Mouse (Mus musculus) midbrain, embryonic 12.5 days (tissue): Measurements from ENCODE around the gene Usp28. TPM values are rescaled to one million over a fixed set of nuclear protein-coding genes. Genes with fewer than 3 reads are reported as not detected.
A peak's percentile ranks its signal among the peaks of the same experiment; 100 is the strongest.

ENCODE experiments used
- ATAC-seq: fragments of 200-750 bp; cut with Nextera tagmentation; 2 replicates; pipeline ENCODE4 v1.8.0; 2017; ENCODE audit warnings: low read depth, moderate TSS enrichment, moderate library complexity; ENCODE audit not compliant: low FRiP score
- H3K27ac ChIP-seq: fragments of 300-500 bp; sonication (generic); replicated peaks from 2 replicates; pipeline ENCODE4 v1.5.1; 2016; ENCODE audit warnings: mild to moderate bottlenecking
- H3K27me3 ChIP-seq: fragments of 300-500 bp; sonication (generic); 2 replicates; pipeline ENCODE4 v1.6.1; 2016; ENCODE audit warnings: mild to moderate bottlenecking
- H3K36me3 ChIP-seq: fragments of 300-500 bp; sonication (generic); 2 replicates; pipeline ENCODE4 v1.6.1; 2016
- H3K4me1 ChIP-seq: fragments of 300-500 bp; sonication (generic); 2 replicates; pipeline ENCODE4 v1.6.1; 2016
- H3K4me2 ChIP-seq: fragments of 300-500 bp; sonication (generic); replicated peaks from 2 replicates; pipeline ENCODE4 v1.6.1; 2016; ENCODE audit warnings: mild to moderate bottlenecking, moderate library complexity
- H3K4me3 ChIP-seq: fragments of 300-500 bp; sonication (generic); 2 replicates; pipeline ENCODE4 v1.5.1; 2016; ENCODE audit warnings: mild to moderate bottlenecking
- H3K9ac ChIP-seq: fragments of 300-500 bp; sonication (generic); replicated peaks from 2 replicates; pipeline ENCODE4 v1.6.1; 2016; ENCODE audit warnings: mild to moderate bottlenecking, moderate library complexity
- H3K9me3 ChIP-seq: fragments of 300-500 bp; sonication (generic); 2 replicates; pipeline ENCODE4 v1.6.1; 2016; ENCODE audit warnings: mild to moderate bottlenecking
- WGBS: fragments of 180-500 bp; shearing (Covaris S2); methylation state at CpG from one replicate; pipeline ENCODE4 v1.1.7; 2016; 5-methylcytosine and 5-hydroxymethylcytosine counted together
- polyA plus RNA-seq: library from polyadenylated mRNA; unstranded; fragments of >200 nt; fragmentation: Nextera tagmentation; extraction: Ambion mirVana; gene quantifications from 2 replicates; pipeline ENCODE4 v1.2.1, GENCODE M21; 2016

Usp28 gene
- polyA plus RNA-seq, 1 experiment from 2014 or later, result 53.9 TPM

DNA sequence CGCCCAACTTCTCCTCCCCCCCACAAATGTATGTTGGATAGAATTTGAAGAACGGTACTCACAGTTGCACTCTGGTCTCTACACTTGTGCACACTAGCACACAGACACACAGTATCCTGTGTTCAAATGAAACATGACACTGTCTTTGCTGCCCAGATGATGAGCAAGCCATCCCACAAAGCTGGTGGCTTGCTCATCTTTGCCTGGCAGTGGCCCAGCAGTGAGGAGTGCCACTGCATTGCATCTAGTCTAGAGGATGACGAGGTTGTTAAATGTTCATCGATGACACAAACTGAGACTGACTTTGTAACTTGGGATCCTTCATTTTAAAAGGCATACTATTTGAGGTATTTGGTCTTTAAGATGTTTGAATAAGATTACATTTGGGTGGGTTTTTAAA, 49.6 kb downstream of the Usp28 start:
- Histone ChIP-seq H3K9me3 (no peaks in the 10 kb centered on the region), H3K4me3 (no peak overlapping the region), H3K27ac (no peak overlapping the region), H3K9ac (no peak overlapping the region), H3K27me3 (no peaks in the 10 kb centered on the region), H3K4me1 (no peaks in the 10 kb centered on the region), H3K36me3 (peaks cover 83% of the 10 kb centered on the region), H3K4me2 (no peak overlapping the region)
- no peak for ATAC-seq
- 97% methylated on average over 4 of the region's 4 CpGs for WGBS

DNA sequence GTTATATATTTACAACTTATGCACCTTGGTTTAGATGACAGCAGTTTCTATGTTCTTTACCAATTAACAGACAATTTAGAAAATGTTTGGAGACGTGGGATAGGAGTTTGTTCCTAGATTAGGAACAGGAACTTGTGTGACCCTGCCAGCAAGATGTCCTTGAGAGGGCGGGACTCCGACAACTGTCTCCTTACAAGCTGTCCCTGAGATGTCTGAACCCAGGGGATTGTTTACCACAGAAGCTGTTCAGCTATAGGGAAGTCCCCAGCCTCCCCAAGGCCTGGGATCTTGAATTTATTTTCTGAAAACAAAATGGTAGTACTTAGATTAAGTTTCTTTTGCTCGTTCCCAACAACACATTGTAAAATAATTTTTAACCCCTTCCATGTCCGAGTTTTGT, 65.7 kb downstream of the Usp28 start:
- WGBS, result 84% methylated on average over 5 of the region's 5 CpGs
- H3K9me3 ChIP-seq, result no peaks in the 10 kb centered on the region
- no peaks in the 10 kb centered on the region for H3K27me3 ChIP-seq
- no peak overlapping the region for H3K9ac ChIP-seq
- no peak overlapping the region for H3K4me2 ChIP-seq
- H3K27ac ChIP-seq, result no peak overlapping the region
- H3K36me3 ChIP-seq, result no peaks in the 10 kb centered on the region
- ATAC-seq, result no peak
- H3K4me3 ChIP-seq, result no peak overlapping the region
- no peaks in the 10 kb centered on the region; the same call in 1 of the 2 replicates for H3K4me1 ChIP-seq

DNA sequence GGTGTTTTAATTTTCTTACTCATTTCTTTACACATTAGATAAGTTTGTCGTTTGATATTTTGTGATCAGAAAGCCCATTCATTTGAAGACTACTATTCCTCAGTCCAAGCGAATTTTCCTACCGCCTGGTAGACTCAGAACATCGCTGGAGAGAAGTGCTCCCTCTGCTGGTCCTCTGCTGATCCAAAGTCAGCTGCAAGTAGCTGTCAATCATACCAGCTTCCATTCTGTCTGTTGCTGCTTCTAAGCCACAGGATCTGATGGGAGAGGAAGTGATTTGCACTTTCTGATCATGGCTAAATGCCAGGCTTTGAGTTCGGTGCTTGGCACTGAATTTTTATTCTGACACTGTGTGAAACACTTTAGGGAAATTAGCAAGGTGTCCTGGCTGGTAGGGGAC, 66.2 kb downstream of the Usp28 start:
- 18% methylated on average over 5 of the region's 5 CpGs for WGBS
- Histone ChIP-seq H3K4me1 (peaks cover 4% of the 10 kb centered on the region), H3K36me3 (no peaks in the 10 kb centered on the region), H3K27me3 (no peaks in the 10 kb centered on the region), H3K4me2 (no peak overlapping the region), H3K27ac (no peak overlapping the region), H3K9ac (no peak overlapping the region), H3K9me3 (no peaks in the 10 kb centered on the region), H3K4me3 (no peak overlapping the region)
- no peak for ATAC-seq

DNA sequence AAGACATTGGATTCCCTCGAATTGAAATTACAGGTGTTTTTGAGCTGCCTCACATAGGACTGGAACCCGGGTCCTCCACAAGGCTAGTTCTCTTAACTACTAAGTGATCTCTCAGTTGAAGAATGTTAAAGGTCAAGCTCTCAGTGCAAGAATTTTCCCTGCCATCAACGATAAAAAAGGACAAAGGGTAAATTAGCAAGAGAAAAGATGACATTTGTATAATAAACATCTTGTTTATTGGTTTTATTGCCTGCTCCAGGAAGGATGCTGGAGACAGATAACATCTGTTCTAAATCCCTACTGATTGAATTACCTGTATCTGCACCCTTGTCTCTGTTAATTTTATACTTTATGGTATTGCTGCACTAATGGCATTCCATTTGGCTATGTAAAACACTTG, 68.9 kb downstream of the Usp28 start:
- ATAC-seq, result no peak
- no peak overlapping the region for H3K4me2 ChIP-seq
- peaks cover 9% of the 10 kb centered on the region; the same call in 1 of the 2 replicates for H3K36me3 ChIP-seq
- H3K27ac ChIP-seq, result no peak overlapping the region
- H3K4me3 ChIP-seq, result no peak overlapping the region
- WGBS, result 85% methylated on average over 3 of the region's 3 CpGs
- peaks cover 10% of the 10 kb centered on the region for H3K4me1 ChIP-seq
- H3K9ac ChIP-seq, result no peak overlapping the region
- no peaks in the 10 kb centered on the region for H3K27me3 ChIP-seq
- no peaks in the 10 kb centered on the region for H3K9me3 ChIP-seq

DNA sequence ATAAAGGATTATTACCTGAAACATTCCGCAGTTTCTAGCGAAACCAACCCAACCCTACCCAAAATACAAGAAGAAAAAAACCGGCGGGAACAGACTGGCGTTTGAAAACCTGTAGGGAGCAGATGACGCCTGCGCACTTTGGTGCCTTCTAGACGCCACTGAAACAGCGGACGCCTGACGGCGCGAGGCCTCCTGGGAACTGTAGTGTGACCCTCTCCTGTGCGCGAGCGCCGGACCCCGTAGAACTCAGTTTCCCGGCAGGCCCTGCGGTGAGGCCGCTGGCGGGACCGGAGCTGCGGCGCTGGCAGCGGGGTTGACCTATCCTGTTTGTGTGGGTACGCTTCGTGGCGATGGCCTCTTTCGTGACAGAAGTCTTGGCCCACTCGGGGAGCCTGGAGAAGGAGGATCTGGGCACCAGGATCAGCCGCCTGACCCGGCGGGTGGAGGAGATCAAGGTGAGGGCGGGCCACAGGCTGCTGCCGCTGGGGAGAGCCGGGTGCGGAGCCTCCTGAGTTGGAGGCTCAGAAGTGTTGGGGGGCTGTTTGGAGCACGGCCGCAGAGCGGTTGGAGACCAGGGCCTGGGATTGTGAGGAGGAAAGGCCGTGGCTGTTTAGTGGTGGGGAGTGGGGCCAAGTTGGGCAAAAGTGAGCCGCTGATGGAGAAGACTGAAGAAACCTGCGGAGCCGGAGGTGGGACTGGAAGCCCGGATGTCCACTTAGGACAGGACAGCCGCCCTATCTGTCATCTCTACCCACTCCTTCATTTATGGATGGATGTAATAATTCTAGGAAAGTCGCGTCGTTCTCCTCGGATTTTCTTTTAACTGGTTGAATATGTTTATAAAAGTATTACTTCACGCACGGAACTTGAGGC, 70.4 kb downstream of the Usp28 start, which contains the start of gene Zw10:
Zw10 (plus strand) TSS at position 281 of the 873 bp plus-strand sequence.
- Histone ChIP-seq H3K4me3 (peak within 1 kb of the TSS; percentile 79), H3K4me1 (peaks cover 10% of the 10 kb centered on the region), H3K9me3 (no peaks in the 10 kb centered on the region), H3K4me2 (peak within 1 kb of the TSS; percentile 69), H3K27me3 (no peaks in the 10 kb centered on the region), H3K27ac (no peak within 1 kb of the TSS; the same call in 1 of the 2 replicates), H3K9ac (peak within 1 kb of the TSS; percentile 80), H3K36me3 (peaks cover 21% of the 10 kb centered on the region)
- ATAC-seq, result peak; percentile 99
- WGBS, result under 1% methylated on average over 53 of the region's 53 CpGs

DNA sequence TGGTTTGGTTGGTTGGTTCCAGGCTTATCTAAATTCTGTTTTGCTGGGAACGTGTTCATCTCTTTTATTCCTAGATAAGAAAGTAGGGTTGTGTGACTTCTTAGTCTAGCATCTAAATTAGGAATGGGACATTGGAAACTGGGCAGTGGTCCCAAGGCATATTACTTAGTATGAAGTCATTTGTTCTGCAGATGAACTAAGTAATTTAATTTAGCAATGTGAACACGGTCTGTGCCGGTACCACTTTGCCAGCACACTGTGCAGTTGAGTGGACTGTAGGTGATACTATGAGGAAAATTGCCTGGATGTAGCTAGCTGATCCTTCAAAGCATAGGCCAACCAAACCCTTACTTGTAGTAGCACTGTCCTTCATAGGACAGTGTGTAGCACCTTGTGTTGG, 91.7 kb downstream of the Usp28 start:
- H3K4me2 ChIP-seq, result no peak overlapping the region
- no peaks in the 10 kb centered on the region for H3K27me3 ChIP-seq
- H3K4me1 ChIP-seq, result no peaks in the 10 kb centered on the region
- ATAC-seq, result no peak
- no peak overlapping the region for H3K9ac ChIP-seq
- no peak overlapping the region for H3K4me3 ChIP-seq
- WGBS, result 94% methylated on average over 3 of the region's 3 CpGs
- peaks cover 79% of the 10 kb centered on the region for H3K36me3 ChIP-seq
- H3K27ac ChIP-seq, result no peak overlapping the region
- no peaks in the 10 kb centered on the region for H3K9me3 ChIP-seq

DNA sequence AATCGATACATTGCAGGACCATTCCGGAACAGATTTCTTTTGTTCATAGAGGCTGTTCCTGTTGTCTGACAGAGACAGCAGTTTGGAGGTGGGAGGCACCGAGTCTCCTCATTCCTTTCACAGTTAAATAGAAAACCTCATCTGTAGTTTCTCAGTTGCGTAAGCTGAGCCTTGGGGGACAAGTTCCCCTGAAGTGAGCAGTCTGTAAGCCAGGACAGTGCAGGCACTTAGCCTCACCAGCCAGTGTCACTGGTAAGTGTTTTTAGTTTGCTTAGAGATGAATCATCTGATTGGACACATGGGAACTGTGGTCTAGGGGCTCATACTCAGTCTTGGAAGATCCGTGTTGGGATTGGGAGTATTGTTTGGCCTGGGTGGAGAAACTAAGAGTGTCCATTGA, 95.9 kb downstream of the Usp28 start, which contains the start of gene Tmprss5:
Tmprss5 (plus strand) TSS at position 154 of the 400 bp plus-strand sequence.
- Histone ChIP-seq H3K27me3 (no peaks in the 10 kb centered on the region), H3K9me3 (no peaks in the 10 kb centered on the region), H3K36me3 (peaks cover 40% of the 10 kb centered on the region), H3K4me2 (no peak within 1 kb of the TSS), H3K27ac (no peak within 1 kb of the TSS), H3K4me1 (0 out of 2 replicates have a peak, but pooled peaks cover 4% of the 10 kb centered on the region), H3K9ac (no peak within 1 kb of the TSS), H3K4me3 (no peak within 1 kb of the TSS)
- WGBS, result 60% methylated on average over 5 of the region's 5 CpGs
- no peak for ATAC-seq

DNA sequence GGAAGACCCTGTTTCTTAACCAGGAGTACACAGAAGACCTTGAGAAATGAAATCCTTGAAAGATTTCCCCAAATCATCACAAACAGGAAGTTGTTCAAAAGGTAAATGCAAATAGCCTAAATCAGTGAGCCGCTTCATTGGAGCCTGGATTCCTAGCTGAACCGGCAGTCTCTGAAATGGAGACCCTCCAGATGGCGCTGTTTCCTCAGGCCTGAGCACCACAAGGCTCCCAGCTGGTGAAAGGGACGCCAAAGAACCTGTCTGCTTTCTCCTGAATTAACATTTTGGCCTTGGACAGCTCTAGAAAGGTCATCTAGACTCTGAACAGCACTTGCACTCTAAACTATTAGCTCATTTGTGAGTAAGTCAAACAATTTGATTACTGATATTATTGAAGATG, 96.4 kb downstream of the Usp28 start:
- 8% methylated on average over 4 of the region's 4 CpGs for WGBS
- Histone ChIP-seq H3K9me3 (no peaks in the 10 kb centered on the region), H3K27me3 (no peaks in the 10 kb centered on the region), H3K9ac (no peak overlapping the region), H3K4me2 (no peak overlapping the region), H3K4me3 (no peak overlapping the region), H3K4me1 (0 out of 2 replicates have a peak, but pooled peaks cover 4% of the 10 kb centered on the region), H3K36me3 (peaks cover 37% of the 10 kb centered on the region), H3K27ac (no peak overlapping the region)
- no peak for ATAC-seq

DNA sequence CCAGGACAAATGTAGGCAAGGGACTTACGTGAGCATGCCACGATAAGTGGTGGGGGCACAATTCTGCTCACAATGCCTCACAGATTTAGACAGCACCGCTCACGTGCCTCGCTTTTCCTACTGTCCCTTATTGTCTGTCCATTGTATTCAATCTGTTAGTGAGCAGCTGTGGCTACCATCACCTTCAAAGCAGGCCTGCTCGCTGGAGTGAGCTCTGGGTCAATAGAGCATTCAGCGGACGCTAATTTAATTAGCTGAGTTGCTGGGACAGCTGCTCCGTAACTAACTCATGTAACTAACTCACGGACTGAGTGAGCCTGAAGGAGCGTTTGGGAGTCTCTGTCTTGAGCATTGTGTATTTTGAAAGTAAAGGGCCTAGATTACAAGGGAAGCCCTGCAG, 102.1 kb downstream of the Usp28 start:
- Histone ChIP-seq H3K4me3 (no peak overlapping the region), H3K4me2 (no peak overlapping the region), H3K9me3 (no peaks in the 10 kb centered on the region), H3K27me3 (0 out of 2 replicates have a peak, but pooled peaks cover 3% of the 10 kb centered on the region), H3K27ac (no peak overlapping the region), H3K4me1 (peaks cover 13% of the 10 kb centered on the region), H3K9ac (no peak overlapping the region), H3K36me3 (no peaks in the 10 kb centered on the region)
- 14% methylated on average over 11 of the region's 11 CpGs for WGBS
- peak; percentile 56; the same call in 1 of the 2 replicates for ATAC-seq

Other genes with a start within 250 kb of the Usp28 start
- gene Zbtb16, start 149.2 kb upstream of the Usp28 start, polyA plus RNA-seq, result 11.3 and 12.2 TPM in 2 replicates
- gene Htr3a, start 74.3 kb upstream of the Usp28 start, polyA plus RNA-seq, result 0.22 and 0.48 TPM in 2 replicates
- not detected in 2 replicates for gene Htr3b, start 20.4 kb upstream of the Usp28 start, polyA plus RNA-seq
- 51.9 and 52.3 TPM in 2 replicates for gene Zw10, start 70.2 kb downstream of the Usp28 start, polyA plus RNA-seq
- 1.7 and 1.9 TPM in 2 replicates for gene Tmprss5, start 95.9 kb downstream of the Usp28 start, polyA plus RNA-seq